Mouse (Mus musculus): Measurements from ENCODE around the gene Cntnap2. TPM values are rescaled to one million over a fixed set of nuclear protein-coding genes. Genes with fewer than 3 reads are reported as not detected.

Gene Cntnap2
- total RNA-seq, 2 experiments from 2014 or later = 115 to 129 TPM

DNA sequence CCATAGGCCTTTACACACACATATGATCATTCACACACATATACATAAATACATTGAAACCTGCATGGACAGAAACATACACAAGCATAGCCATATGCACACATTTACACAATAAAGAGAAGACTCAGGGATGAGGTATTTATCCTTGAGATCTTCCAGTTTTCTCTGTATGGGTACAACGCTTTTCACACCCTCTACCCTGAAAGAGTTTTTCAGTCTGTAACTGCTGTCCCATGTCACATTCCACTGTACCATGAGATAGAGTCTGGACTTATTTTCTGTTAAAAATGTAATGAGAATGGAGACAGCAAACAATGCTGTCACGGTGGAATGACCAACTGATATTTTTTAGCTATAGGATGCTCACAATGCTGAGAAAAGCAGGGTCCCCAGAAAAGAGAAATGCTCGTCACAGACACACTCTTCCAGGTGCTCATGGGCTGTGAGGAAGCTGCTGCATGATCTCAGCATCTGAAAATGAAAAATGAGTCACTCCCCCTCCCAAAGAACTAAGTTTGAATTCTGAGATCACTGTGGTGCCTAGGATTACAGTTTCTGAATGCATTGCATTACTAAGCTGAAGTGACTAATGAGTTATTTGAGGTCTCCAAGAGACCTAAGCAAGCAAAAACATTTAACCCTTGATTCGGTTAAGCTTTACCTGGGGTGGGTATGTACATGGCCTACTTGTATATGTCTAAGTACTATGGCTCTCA, 782.6 kb downstream of the Cntnap2 start:
- DNase-seq (ENCODE audit: low spot score in 2 of 2) = peak in 1 of 2 experiments; percentile 5
- intact Hi-C loops (cut with DNase I) = no loop called here

DNA sequence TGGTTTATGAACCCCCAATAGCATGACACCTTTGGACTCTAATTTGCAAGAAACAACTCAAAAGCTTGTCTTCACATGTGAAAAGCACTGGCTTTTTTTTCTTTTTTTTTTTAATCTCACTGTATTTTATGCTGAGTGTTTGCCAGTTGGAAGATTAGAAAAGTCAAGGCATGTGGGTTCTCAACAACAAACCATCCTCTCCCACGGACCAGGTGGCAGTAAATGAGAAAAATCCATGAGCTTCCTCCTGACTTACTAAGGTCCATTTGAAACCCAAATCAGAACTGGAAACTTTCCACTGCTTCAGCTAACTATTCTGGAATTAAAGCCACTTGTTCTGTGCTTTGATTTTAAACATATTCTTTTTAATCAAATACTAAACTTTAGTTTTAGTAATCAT, 784.6 kb downstream of the Cntnap2 start:
- intact Hi-C loops (cut with DNase I) = no loop called here
- no peak for DNase-seq (ENCODE audit: low spot score in 2 of 2)

DNA sequence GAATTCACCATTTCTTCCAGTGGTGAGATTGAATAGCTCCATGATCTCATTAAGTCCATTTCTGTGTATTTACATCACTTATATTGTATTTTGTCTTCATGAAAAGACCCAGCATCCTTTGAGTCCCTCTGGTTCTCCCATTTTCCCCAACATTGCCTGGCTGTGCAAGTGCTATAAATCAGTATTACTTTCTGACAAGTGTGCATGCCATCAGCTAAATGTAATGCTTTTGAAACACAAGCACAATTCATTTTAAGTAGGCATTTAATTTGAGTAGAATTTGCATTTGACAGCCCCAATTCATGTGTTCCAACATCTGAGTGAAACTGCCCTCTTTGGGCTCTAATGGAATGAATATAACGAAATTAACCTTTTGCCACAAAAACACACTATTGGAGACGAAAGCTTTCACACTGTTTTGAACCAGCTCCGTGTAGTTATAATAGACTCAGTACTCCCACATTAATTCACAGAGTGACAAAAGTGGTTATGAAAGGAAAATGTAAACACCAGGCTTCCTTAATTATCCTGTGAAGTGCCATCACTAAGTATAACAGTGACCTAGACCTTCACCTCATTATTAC, 812.3 kb downstream of the Cntnap2 start:
- intact Hi-C loops (cut with DNase I) = no loop called here

DNA sequence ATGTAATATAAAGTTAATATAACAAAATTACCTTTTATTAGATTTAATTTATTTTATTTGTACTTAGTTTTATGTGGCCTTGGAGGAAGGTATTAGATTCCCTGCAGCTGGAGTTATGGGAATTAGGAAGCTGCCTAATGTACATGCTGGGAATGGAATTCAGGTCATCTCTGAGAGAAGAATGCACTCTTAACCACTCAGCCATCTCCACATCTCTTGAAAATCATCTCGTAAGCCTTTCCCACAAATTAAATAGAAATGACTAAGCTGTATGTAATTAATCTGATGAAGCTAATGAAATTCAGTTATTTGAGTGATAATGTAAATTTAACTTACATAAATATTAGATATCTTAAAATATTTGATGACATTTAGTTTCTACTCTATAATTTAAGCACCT, 826.3 kb downstream of the Cntnap2 start:
- no peak for DNase-seq (ENCODE audit: low spot score in 2 of 2)
- intact Hi-C loops (cut with DNase I) = no loop called here

More for the DNA sequence above, 812.3 kb downstream of the Cntnap2 start:
- no peak for DNase-seq (ENCODE audit: low spot score in 2 of 2)

DNA sequence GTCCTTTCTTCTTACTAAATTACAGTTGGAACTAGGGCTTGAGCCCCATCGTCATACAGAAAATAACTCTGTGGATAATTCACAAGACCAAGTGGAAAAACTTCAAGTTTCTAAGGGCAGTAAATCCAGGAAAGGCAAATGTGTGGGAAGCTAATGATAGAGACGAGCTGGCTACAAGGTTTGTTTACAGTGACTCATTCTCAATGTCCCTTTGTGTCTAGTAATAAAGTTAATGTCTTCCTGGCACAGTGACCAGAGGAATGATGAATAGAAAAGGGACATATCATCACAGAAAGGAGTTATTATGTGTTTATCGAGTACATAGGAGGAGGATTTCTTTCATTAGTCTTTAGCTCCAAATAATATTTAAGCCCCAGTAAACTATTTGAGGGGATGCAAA, 828.7 kb downstream of the Cntnap2 start:
- intact Hi-C loops (cut with DNase I) = no loop called here
- DNase-seq (ENCODE audit: low spot score in 2 of 2) = no peak

DNA sequence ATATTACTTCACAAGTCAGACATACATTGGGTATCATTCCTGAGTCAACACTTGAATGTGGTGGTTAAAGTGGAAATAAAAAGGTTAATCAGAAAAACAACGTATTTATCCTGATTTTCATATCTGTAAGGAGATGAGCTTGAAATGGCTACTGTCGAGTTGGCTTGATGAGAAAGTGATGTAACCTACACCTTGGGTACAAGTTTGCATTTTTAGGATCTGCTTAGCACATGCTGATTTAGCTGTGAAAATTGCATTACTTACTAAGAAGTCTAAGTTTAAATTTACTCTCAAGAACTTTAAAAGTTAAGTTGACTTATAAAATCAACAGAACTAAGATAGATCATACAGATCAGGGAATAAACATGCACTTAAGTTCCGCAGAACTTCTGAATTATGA, 879.1 kb downstream of the Cntnap2 start:
- no peak for DNase-seq (ENCODE audit: low spot score in 2 of 2)
- intact Hi-C loops (cut with DNase I) = no loop called here

DNA sequence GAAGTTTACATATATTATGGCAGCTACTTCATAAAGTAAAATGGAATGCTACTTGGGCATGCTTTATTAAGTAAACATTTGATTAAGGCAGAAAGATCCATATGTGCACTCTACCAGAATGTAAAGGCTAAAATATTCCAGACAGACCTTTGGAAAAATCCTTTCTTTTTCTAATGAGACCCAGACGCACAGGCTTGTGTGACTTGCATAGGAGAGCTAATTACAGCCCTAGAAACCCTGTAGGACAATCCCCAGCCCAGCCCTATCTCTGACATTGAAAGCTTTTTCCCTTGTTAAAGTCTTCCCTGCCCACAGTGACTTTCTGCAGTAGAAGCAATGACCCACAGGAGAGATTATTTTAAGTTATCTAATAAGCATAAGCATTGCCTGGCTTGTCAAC, 879.6 kb downstream of the Cntnap2 start:
- intact Hi-C loops (cut with DNase I) = no loop called here
- DNase-seq (ENCODE audit: low spot score in 2 of 2) = no peak

DNA sequence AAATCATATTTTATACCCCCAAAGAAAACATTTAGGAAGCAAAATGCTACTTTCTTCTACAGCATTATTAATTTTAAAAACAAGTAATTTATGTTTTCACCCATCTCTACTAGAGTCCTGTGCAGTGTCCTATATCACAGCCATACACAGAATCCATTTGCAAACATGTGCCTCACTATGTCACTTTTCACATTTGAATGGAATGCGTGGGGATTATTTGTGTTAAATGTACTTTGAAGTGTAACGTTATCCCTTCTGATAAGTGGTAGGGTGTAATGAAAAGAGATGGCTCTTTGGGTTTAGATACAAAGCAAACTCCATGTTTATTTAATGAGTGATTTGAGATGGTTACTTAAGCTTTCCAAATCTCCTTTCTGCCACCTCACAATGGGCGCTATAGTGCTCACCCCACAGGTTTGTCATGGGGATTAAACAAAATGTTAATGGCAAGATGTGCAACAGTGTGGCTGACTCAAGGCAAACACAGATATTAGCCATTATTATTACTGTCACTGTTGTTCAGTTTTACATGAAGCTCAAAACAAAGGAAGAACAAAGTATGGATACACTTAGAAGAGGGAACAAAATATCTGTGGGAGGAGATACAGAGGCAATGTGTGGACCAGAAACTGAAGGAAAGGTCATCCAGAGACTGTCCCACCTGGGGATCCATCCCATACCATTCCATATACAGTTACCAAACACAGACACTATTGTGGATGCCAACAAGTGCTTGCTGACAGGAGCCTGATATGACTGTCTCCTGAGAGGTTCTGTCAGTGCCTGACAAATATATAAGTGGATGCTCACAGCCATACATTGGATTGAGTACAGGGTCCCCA, 886.2 kb downstream of the Cntnap2 start:
- no peak for DNase-seq (ENCODE audit: low spot score in 2 of 2)
- intact Hi-C loops (cut with DNase I) = no loop called here

DNA sequence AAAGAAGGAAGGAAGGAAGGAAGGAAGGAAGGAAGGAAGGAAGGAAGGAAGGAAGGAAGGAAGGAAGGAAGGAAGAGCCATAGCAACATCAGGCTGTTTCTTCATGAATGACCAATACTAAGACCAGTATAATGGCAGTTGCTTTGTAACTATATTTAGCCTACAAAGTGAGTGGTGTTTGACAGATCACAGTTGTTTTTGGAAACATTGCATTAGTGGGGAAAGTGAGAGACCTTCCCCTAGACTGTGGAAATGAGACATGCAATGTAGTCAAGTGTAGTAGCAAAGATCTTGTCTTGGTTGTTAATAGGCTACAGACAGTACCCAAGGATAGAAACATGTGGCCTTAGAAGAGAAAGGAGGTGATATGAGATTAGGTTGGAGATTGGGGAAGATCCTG, 895.6 kb downstream of the Cntnap2 start:
- no peak for DNase-seq (ENCODE audit: low spot score in 2 of 2)
- intact Hi-C loops (cut with DNase I) = no loop called here

DNA sequence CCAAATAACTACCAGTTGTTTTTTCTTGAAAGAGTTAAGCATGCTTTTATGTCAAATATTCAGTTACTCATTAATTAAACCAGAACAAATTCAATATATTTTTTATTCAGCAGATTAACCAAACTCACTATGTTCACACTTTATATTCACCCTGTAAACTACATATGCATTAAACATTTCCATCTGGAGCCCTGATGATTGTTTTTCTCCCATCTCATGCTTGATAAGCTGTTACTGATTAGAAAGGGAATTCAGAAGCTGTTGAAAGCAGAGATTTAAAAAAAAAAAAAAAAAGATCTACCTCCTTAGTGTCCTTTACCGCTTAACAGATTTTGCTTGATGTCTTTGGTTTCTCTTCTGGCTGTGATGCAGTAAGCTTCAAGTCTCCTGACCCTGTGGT, 905.3 kb downstream of the Cntnap2 start:
- no peak for DNase-seq (ENCODE audit: low spot score in 2 of 2)
- intact Hi-C loops (cut with DNase I) = no loop called here

DNA sequence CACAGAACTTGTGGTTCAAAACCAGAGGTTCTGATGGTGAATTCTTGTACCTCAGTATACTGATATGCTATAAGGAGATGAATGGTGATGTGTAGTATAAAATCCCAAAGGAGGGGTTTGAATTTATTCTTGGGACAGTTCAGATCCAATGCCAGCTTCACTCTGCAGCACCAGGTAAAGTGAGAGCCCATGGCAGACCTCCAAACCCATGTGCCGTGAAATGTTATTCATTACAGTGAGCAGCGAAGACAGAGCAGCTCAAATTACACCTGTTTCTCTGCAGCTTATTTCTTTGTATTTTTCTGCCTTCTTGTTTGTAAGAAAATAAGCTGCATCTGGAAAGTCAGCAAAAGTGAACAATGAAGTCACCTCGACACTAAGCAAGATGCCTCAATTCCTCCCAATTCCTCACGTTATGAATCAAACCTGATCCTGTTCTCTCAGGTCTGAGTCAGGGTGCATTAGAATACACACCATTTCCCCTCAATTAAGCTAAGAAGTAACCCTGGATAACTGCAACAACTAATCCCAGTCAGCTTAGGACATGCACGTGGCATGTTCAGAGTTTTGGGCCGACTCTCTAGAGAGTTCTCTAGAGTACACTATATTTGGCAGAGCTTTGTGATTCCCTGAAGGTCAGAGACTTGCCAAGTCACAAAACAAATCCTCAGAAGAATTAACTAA, 915.5 kb downstream of the Cntnap2 start:
- intact Hi-C loops (cut with DNase I) = no loop called here
- DNase-seq (ENCODE audit: low spot score in 2 of 2) = no peak

DNA sequence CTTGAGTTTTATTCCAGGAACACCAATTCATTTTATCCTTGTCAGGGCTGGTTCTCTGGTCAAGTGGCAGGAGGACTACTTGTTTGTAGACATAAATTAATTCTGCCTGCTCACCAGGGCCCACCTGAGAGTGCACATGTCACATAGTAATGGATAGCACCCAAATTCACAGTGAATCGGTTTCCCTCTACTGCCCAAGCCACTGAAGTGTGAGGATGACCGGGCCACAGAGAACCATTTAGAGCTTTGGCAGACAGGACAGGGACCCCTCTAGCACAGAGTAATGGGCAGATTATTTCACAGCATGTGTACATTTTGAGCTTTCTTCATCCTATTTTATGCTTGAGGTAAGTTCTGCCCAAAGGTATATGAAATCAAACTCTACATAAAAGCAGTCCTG, 920.0 kb downstream of the Cntnap2 start:
- intact Hi-C loops (cut with DNase I) = no loop called here
- no peak for DNase-seq (ENCODE audit: low spot score in 2 of 2)

DNA sequence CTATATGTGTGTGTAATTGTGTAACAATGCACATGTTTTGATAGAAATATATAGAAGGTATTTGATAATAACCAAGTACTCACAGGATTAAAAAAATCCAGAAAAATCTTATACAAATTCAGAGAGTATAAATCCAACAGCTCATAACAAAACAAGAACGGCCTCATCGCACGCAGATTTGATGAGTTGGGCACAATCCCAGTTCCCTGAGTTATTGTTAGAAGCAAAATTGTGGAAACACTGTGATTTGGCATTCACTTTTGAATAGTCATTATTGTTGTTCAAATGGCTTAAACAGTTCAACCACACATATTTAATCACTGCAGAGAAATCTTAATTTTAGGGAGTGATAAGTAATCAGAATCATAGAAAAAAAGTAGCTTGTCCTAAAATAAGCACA, 928.9 kb downstream of the Cntnap2 start:
- intact Hi-C loops (cut with DNase I) = no loop called here
- no peak for DNase-seq (ENCODE audit: low spot score in 2 of 2)

DNA sequence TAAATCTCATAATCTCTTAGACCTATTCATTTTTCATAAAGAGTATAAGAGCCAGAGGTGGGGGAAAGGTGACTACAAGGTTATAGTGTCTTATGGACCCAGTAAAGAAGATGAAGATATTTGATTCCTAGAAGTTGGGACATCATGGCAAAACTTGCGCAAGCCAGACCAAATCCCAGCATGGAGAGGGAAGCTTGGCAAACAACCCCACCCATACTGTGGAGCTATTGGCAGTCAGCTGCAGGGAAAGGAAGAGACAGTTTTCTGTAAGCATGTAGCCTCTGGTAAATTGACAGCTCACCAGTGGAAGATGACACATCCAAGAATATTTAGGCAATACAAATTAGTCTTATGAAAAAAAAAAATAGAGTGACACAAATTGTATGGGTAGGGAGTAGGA, 931.9 kb downstream of the Cntnap2 start:
- DNase-seq (ENCODE audit: low spot score in 2 of 2) = no peak
- intact Hi-C loops (cut with DNase I) = no loop called here

DNA sequence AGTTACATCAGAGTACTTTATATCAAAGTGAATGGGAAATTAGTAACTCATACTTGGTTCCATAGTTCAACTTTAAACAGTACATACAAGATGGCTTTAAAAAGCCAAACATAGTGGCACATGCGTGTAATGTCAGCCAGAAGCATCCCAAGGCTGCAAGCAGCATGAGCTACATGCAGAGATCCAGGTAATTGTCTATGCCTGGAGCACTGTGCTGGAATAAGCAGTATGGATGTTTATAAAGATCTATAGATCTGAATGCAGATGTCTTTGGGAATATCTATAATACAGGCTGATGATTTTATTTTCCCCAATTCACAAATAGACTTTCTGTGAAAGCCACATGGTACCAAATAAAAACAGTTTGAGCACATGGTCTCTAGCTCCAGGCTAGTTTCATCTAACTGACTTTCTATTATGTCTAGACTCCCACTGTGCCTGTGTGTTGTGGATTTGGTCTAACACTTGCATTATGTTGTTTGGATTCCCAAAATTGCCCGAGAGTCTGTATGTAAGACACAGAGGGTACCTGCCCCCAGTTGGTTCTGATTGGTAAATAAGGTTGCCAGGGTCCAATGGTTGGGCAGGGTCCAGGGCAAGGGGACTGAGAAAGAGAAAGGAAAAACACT, 963.5 kb downstream of the Cntnap2 start:
- intact Hi-C loops (cut with DNase I) = no loop called here
- no peak for DNase-seq (ENCODE audit: low spot score in 2 of 2)

DNA sequence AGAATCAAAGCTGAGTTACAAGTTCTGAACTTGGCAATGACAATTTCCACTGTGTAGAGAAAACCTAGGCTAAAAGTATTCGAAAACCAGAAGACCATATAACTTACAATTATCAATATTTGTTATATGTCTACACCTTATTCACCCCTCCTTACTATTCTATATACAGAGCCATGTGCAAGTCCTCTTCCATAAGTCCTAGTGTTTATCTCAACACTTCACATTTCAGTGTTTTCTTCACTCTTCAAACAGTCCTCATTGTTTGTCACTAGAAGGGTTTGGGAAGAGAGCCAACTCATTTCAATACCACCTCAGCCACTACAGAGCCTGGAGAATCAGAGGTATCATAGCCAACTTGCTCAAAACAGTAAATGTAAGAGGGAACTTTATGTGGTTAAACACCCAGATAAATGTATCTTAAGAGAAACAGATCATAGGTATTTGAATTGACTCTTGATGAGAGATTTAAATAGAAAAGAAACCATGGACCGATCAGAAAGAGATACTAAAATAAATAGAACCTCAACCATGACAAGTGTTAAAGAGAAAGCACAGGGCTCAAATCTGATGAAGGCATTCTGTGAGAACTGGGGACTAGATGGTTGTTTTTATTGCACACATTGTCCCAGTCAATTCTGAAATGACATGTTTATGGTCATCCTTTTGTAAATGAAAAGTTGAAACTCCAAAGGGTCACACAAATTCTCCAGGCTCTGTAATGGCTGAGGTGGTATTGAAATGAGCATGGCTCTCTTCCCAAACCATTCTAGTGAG, 972.9 kb downstream of the Cntnap2 start:
- intact Hi-C loops (cut with DNase I) = no loop called here
- no peak for DNase-seq (ENCODE audit: low spot score in 2 of 2)

DNA sequence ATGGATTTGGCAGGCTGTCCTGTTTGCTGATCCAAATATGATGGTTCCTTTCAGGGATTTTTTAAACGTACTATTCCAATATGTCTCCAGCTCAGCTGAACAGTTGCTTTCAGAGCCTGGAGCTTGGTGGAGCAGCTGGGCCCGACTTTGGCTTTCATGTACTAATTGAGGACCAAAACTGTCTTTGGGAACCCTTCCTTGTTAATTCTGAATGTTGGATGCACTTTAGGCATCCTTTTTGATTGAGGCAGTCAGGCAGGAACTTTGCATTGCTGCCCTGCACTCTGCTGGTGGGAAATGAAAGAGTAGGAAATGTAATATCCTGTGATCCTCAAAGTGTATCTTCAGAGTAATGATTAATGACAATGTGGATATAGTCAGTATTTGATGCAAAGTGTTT, 974.0 kb downstream of the Cntnap2 start:
- DNase-seq (ENCODE audit: low spot score in 2 of 2) = peak in 1 of 2 experiments; percentile 14
- intact Hi-C loops (cut with DNase I) = no loop called here

DNA sequence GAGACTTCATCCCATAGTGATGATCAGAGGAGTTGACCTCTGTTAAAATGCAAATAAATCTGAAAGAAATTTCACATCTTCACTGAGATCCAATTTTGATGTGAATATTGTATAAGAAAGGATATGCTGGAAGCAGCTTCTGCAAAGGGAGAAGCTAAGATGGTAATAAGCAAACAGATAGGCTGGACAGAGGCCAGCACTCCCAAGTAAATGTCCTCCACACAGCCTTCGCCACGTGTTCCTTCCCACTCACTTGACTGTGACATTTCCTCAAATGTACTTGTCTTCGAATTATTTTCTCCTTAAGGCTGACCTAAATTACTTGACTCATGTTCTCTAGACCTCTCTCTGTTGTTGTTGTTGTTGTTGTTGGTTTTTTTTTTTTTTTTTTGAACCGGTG, 981.5 kb downstream of the Cntnap2 start:
- DNase-seq (ENCODE audit: low spot score in 2 of 2) = peak; percentile 21 to 47
- intact Hi-C loops (cut with DNase I) = no loop called here

DNA sequence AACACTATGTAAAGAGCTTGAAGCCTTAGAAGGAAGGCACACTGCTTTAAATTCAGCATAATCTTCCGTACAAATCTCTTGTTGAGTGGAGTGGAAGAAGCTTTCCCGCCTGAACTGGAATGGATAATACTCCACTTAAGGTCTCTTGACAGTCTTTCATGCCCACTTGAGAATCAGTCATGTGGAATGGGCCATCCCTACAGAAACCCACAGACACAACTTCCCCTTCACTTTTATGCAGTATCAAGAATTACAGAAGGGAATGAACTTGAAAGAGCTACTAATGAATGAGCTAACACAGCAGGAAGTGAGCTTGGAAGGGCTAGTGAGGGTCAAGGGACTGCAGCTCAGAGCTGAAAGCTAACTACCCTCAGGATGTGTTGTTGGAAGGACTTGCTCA, 1021.1 kb downstream of the Cntnap2 start:
- DNase-seq (ENCODE audit: low spot score in 2 of 2) = no peak
- intact Hi-C loops (cut with DNase I) = no loop called here

Measured in left cerebral cortex, postnatal 14 days (tissue).